Mouse (Mus musculus) hindbrain, embryonic 15.5 days (tissue): ENCODE results near the gene Vmn1r151. TPM values are rescaled to one million over a fixed set of nuclear protein-coding genes. Genes with fewer than 3 reads are reported as not detected.
"Not testable (repeated sequence)": the region's sequence is repeated elsewhere in the genome, so short reads cannot be mapped to it uniquely, and the experiment has no call there.

Source experiments
- ATAC-seq: fragments of 200-750 bp; cut with Nextera tagmentation; 2 replicates; pipeline ENCODE4 v1.8.0; 2017; ENCODE audit warnings: low read depth, moderate number of reproducible peaks, moderate TSS enrichment; ENCODE audit not compliant: low FRiP score
- H3K27ac ChIP-seq: fragments of 300-500 bp; sonication (generic); replicated peaks from 2 replicates; pipeline ENCODE4 v1.5.1; 2015; ENCODE audit warnings: mild to moderate bottlenecking, inconsistent platforms
- H3K27me3 ChIP-seq: fragments of 300-500 bp; sonication (generic); 2 replicates; pipeline ENCODE4 v1.6.1; 2015; ENCODE audit warnings: control low read depth, inconsistent platforms
- H3K36me3 ChIP-seq: fragments of 300-500 bp; sonication (generic); 2 replicates; pipeline ENCODE4 v1.6.1; 2015; ENCODE audit warnings: control low read depth, inconsistent platforms
- H3K4me1 ChIP-seq: fragments of 300-500 bp; sonication (generic); replicated peaks from 2 replicates; pipeline ENCODE4 v1.6.1; 2015; ENCODE audit warnings: control low read depth, inconsistent platforms
- H3K4me2 ChIP-seq: fragments of 300-500 bp; sonication (generic); 2 replicates; pipeline ENCODE4 v1.6.1; 2015; ENCODE audit warnings: moderate library complexity, mild to moderate bottlenecking, inconsistent platforms
- H3K4me3 ChIP-seq: fragments of 300-500 bp; sonication (generic); 2 replicates; pipeline ENCODE4 v1.5.1; 2015; ENCODE audit warnings: mild to moderate bottlenecking, inconsistent platforms
- H3K9ac ChIP-seq: fragments of 300-500 bp; sonication (generic); 2 replicates; pipeline ENCODE4 v1.6.1; 2015; ENCODE audit warnings: inconsistent platforms
- H3K9me3 ChIP-seq: fragments of 300-500 bp; sonication (generic); 2 replicates; pipeline ENCODE4 v1.6.1; 2016; ENCODE audit warnings: control low read depth, inconsistent platforms
- WGBS: fragments of 180-500 bp; shearing (Covaris S2); methylation state at CpG from one replicate; pipeline ENCODE4 v1.1.7; 2015; 5-methylcytosine and 5-hydroxymethylcytosine counted together
- polyA plus RNA-seq: library from polyadenylated mRNA; unstranded; fragments of >200 nt; fragmentation: Nextera tagmentation; extraction: Ambion mirVana; gene quantifications from 2 replicates; pipeline ENCODE4 v1.2.1, GENCODE M21; 2015

Vmn1r151 gene
- polyA plus RNA-seq = not detected in 2 replicates

DNA sequence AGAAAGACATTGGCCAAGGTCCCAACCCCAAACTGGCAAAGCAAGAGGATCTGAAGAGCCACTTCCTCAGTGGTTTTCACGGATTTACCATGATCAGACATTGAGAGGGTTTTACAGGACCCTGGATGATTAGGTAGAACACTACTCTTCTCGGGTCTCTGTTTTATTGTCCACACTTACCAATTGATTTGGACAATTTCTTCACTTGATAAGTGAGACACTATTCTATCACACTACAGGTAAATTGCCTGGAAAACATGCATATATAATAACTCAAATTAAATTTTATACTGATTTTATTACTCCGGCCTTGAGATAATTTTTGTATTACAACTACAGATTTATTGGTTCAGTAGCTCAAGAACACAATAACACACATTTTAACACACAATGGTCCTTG lies at the start of gene Vmn1r151:
Gene Vmn1r151 (minus strand): TSS at position 101 of the 400 bp plus-strand sequence.
- H3K4me2 ChIP-seq, H3K36me3 ChIP-seq, H3K4me3 ChIP-seq, H3K27ac ChIP-seq, H3K9me3 ChIP-seq, H3K9ac ChIP-seq, H3K4me1 ChIP-seq, ATAC-seq, H3K27me3 ChIP-seq: not testable (repeated sequence)
- 66% methylated on average over 2 of the region's 3 CpGs for WGBS

GRCm38 (mm10) chr7:22534787-22535186 lies 35.3 kb upstream of the Vmn1r151 start, which contains the start of gene Gm8677:
TSS of gene Gm8677 (minus strand) at chr7:22534887.
- not testable (repeated sequence) for H3K36me3 ChIP-seq, H3K9me3 ChIP-seq, H3K4me3 ChIP-seq, H3K4me2 ChIP-seq, H3K9ac ChIP-seq, H3K27ac ChIP-seq, ATAC-seq, H3K4me1 ChIP-seq, H3K27me3 ChIP-seq
- no CpG with 5 or more reads among the region's 1 CpGs for WGBS

DNA sequence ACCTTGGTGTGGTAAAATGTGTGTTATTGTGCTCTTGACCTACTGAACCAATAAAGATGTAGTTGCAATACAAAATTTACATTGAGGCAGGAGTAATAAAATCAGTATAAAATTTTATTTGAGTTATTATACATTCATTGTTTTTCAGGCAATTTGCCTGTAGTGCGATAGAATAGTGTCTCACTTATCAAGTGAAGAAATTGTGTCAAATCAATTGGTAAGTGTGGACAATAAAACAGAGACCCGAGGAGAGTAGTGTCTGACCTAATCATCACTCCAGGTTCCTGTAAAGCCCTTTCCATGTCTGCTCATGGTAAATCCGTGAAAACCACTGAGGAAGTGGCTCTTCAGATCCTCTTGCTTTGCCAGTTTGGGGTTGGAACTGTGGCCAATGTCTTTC lies 23.2 kb upstream of the Vmn1r151 start, which contains the start of gene Vmn1r152:
Gene Vmn1r152 (plus strand): TSS at position 301 of the 400 bp plus-strand sequence.
- no CpG with 5 or more reads among the region's 3 CpGs for WGBS
- not testable (repeated sequence) for H3K9ac ChIP-seq, H3K27me3 ChIP-seq, H3K27ac ChIP-seq, H3K4me3 ChIP-seq, H3K9me3 ChIP-seq, H3K36me3 ChIP-seq, H3K4me2 ChIP-seq, H3K4me1 ChIP-seq, ATAC-seq

GRCm38 (mm10) chr7:22463975-22464374 lies 35.5 kb downstream of the Vmn1r151 start, which contains the start of gene Gm10665:
TSS of gene Gm10665 (minus strand) at chr7:22464075.
- not testable (repeated sequence) for H3K4me1 ChIP-seq, H3K36me3 ChIP-seq, H3K9me3 ChIP-seq, H3K4me3 ChIP-seq, H3K27ac ChIP-seq, ATAC-seq, H3K27me3 ChIP-seq, H3K4me2 ChIP-seq, H3K9ac ChIP-seq
- WGBS = no CpG with 5 or more reads among the region's 5 CpGs

Other genes with a start within 250 kb of the Vmn1r151 start
- not detected in 2 replicates for gene Gm4187, start 170.0 kb downstream of the Vmn1r151 start, polyA plus RNA-seq
- gene Gm8660, start 128.6 kb downstream of the Vmn1r151 start, polyA plus RNA-seq = not detected in 2 replicates
- not detected in 2 replicates for gene Vmn1r148, start 86.1 kb downstream of the Vmn1r151 start, polyA plus RNA-seq
- not detected in 2 replicates for gene Vmn1r149, start 61.4 kb downstream of the Vmn1r151 start, polyA plus RNA-seq
- not detected in 2 replicates for gene Gm10665, start 35.6 kb downstream of the Vmn1r151 start, polyA plus RNA-seq
- not detected in 2 replicates for gene Vmn1r152, start 23.3 kb upstream of the Vmn1r151 start, polyA plus RNA-seq
- not detected in 2 replicates for gene Gm8677, start 35.2 kb upstream of the Vmn1r151 start, polyA plus RNA-seq
- gene Gm4201, start 65.7 kb upstream of the Vmn1r151 start, polyA plus RNA-seq = not detected in 2 replicates
- not detected in 2 replicates for gene Gm4565, start 88.4 kb upstream of the Vmn1r151 start, polyA plus RNA-seq
- gene Vmn1r155, start 158.3 kb upstream of the Vmn1r151 start, polyA plus RNA-seq = not detected in 2 replicates
- gene Gm8693, start 192.6 kb upstream of the Vmn1r151 start, polyA plus RNA-seq = not detected in 2 replicates
- gene Gm4567, start 220.0 kb upstream of the Vmn1r151 start, polyA plus RNA-seq = not detected in 2 replicates